Mouse (Mus musculus) gonadal fat pad, adult 2 months (tissue): ENCODE data around the gene Sctr. TPM values are rescaled to one million over a fixed set of nuclear protein-coding genes. Genes with fewer than 3 reads are reported as not detected.

Experiments
- DNase-seq: peaks from one replicate; pipeline ENCODE4 v3.0.0-alpha.2; 2012; ENCODE audit warnings: low read depth
- polyA plus RNA-seq: library from polyadenylated mRNA; depleted of rRNA; stranded (reverse); fragments of >200 nt; gene quantifications from 2 replicates; pipeline ENCODE4 v1.2.3, GENCODE M21; 2012; rRNA removed

Sctr gene
- 3.0 and 4.7 TPM in 2 replicates for polyA plus RNA-seq

GRCm38 (mm10) chr1:120006844-120007790, at the start of gene Sctr:
Sctr (plus strand) TSS chr1:120006894.
- no peak for DNase-seq

- DNase-seq: no peak
Observed at GRCm38 (mm10) chr1:119957716-119958222, 48.9 kb upstream of the Sctr start.

DNA sequence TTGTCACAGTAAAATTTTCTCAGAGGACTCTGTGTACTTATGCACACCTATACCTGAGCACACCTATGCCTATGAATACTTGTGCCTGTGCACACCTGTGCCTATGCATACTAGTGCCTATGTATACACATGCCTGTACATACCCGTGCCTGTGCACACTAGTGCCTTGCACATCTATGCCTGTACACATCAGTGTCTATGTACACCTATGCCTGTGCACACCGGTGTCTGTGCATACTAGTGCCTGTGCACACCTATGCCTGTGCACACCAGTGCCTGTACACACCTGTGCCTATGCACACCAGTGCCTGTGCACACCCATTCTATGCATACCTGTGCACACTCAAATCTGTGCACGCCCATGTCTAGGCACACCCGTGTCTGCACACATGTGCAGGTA, 47.2 kb upstream of the Sctr start:
- no peak for DNase-seq

DNA sequence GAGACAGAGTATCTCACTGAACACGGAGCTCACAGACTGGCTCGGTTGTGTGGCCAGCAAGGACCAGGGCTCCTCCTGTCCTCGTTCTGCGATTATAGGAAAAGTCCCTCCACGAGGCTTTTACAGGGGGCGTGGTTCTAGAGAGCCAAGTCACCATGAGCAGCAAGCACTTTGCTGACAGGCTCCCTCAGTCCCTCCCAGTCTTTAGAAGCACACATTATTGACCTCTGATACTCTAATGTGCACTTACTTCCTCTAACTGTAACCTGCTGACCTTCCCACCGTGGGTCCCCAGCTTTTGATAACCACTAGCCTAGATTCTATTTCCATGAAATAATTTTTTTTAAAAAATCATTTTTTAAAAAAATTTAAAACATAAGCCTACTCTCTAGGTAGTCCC, 46.8 kb upstream of the Sctr start:
- no peak for DNase-seq

DNA sequence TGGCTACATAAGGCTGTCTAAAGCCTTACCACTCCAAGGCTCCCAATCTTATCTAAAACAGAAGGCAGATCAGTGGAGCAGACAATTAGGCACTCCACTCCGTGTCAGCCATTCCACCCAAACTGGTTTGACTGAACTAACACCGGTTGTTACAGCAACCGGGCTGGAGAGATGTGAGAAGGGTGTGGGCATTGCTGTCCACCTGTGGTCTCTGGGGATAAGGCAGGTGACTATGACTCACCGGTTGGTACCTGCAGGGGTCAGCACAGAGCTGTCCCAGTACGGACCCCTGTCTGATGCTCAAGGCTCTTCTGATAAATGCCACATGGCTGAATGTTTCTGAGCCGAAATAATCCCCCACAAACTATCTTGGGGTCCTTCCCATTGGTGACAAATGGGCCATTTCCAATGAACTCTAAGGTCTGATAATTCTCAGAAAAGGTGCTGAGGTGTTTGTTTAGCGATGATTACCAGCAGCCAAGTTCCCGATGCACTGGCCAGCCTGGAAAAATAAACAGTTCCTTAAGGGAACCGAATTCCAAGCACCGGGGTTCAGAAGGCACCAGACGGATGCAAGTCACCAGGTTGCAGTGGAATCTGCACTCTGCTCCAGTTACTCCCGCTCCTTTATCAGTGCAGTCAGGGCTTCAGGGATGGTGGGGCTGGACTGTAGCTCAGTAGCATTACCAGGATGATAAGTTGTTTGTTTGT, 40.7 kb upstream of the Sctr start:
- no peak for DNase-seq

DNA sequence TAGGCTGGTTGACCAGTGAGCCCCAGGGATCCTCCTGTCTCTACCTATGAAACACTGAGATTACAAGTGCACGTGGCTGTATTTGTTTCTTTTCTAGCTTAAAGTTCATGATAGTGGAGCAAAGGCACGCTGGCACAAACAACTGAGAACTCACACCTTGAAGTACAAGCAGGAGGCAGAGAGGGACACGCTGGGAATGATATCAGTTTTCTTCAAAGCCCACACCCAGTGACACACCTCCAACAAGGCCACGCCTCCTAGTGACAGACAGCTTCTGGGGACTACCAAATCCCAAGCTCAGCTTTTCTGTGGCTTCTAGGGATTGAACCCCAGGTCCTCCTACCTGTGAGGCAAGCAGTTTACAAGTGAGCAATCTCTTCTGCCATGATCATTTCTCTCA, 33.6 kb upstream of the Sctr start:
- DNase-seq: no peak

DNA sequence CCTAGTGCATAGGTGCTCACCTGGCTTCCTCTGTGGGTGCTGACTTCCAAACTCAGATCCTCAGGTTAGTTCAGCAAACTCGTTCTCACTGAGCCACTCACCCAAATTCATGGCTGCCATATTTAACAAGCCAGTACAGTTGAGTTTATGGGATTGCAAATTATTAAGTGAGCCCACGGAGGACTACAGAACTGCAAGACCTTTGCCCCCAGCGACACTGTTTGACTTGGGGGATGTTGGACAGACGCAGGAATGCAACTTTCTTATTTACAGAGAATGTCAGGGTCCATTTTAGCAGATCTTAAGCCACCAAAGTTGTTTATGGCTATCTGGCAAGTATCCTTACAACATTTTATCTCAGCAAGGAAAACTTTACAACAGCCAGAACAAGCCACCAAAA, 31.6 kb upstream of the Sctr start:
- no peak for DNase-seq

DNA sequence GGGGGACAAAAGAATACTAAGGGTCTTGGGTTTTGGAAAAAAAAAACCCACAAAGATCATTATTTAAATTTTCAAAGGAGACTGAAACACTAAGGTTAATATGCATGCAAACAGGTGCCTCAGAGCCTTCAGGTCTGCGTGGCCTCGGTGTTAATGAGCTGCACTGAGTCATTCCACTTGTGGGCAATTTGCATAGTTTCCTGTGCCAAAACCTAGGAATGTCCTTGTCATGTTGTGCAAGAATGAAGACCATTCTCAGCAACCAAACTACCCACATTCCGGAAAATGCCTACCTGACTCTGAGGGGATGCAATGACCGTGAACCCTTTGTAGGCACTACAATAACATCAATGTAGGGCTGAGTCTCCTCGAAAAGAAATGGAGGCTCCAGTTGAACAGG, 20.1 kb upstream of the Sctr start:
- no peak for DNase-seq

DNA sequence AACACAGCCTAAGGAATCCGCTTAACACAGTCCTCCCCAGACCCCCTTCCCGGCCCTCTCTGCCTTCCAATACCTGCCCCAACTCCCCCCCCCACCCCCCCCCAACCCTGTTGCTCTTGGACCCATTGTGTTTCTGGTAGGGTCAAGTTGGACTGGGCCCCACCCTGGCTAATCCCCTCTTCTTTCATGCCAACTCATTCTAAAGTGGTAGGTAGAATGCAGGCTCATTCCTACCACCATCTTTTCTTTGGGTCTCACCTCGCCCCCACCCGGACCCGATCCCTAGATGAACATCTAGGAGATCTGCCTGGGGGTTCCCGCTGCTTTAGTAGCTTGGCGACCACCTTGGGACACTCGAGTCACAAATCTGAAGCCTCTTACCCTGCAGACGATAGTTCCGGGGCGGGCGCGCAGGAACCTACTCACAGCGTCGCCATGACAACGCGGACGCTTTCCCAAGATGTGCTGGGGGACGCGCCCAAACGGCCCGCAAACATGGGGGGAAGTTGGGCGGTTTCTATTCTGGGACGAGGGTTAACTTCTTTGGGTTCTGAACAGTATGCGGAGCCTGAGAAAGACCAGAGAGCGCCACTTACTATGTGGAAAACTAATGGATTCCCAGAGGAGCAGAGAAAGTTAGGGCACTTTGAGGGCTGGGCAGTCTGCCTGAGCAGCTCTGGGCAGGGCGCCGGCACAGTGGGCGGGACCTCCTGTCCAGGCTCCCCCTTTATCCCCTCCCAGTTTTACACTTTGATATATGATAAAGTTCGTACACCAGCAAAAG, 9.7 kb upstream of the Sctr start, which contains the start of gene Cfap221:
Cfap221 (minus strand) TSS at position 437 of the 784 bp plus-strand sequence.
- no peak for DNase-seq

DNA sequence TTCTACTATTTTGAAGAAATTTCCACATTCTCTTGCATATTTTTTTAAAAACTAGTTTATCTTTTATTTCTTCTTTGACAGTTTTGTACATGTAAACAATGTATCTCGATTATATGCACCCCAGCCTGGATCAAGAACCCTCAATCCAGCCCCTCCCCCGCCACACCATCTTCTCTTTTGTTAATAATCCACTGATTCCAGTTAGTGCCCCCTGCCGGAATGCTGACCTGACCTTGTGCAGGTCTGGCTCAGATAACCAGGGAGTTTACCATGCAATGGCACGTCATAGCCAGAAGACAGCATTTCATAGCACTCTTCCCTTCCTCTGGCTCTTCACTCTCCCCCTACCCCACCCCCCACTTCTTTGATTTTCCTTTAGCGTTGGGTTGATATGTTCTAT, 9.1 kb upstream of the Sctr start:
- no peak for DNase-seq

DNA sequence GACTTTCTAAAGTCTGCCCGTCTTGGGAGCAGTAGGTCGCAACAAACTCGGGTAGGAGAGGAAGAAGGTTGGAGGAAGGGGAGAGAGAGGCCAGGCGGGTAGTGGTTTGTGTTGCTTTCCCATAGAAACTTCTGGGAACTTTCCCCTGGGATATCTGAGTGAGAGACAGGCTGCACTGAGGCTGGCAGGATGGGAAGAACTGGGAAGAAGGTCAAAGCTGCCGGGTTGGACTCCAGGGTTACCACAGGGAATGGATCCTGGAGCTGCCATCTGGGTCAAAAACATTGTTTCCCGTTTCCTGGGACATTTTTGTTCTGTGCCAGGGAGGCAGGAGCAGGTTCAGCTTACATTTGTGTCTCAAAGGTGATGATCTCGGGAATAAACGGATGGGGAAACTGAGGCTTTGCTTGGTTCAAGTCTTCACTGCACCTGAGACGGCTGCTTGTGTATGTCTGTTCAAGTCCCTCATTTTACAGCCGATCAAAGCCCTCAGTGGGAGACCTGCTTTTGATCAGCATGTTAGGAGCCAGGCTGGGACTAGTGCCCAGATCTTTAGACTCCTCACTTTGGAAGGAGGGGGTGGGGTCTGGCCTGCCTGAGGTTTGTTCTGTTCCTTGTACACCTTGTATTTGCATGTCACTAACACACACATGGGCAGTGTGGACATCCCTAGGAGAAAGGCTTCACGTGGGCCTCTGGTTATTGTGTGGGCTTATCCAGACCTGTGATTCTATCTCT, 1.3 kb downstream of the Sctr start:
- no peak for DNase-seq

- no peak for DNase-seq
Observed at GRCm38 (mm10) chr1:120012638-120013037, 5.9 kb downstream of the Sctr start.

- no peak for DNase-seq
Observed at GRCm38 (mm10) chr1:120013111-120013510, 6.4 kb downstream of the Sctr start.

- DNase-seq: no peak
Observed at GRCm38 (mm10) chr1:120016240-120016639, 9.5 kb downstream of the Sctr start.

DNA sequence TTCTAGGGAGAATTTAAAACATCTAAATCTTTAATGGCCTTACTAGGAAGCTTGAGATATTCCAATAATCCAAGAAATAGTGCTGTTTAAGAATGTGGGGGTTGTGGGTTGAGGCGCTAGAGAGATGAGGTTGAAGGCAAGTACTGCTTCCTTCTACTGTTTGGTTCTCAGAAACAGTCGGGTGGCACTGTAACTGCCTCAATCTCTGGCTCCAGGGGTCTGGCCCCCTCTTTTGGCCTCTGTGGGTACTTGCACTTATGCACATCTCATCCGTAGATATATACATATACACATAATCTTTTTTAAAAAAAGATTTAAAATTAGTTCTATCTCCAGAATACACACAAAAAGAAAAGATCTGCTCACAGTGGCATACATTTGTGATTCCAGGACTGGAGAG, 12.2 kb downstream of the Sctr start:
- DNase-seq: no peak

DNA sequence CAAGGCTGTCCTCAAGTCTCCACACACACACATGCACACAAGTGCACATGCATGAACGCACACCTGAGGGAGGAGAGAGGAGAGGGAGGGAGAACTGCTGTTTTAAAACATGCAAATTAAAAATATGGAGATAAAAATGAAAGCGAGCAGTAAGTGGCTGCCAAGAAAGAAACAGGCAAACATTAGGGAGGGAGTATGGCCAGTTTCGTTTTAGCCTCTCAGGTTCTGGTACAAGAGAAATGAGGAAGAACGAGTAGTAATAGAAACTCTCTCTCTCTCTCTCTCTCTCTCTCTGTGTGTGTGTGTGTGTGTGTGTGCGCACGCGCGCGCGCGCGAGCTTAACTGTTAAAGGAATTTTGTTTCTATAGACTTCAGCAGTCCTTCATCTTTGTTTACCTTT, 12.7 kb downstream of the Sctr start:
- DNase-seq: no peak

GRCm38 (mm10) chr1:120020322-120020897, 13.7 kb downstream of the Sctr start:
- DNase-seq: no peak

- no peak for DNase-seq
Observed at GRCm38 (mm10) chr1:120021951-120022350, 15.3 kb downstream of the Sctr start.

GRCm38 (mm10) chr1:120024331-120025049, 17.8 kb downstream of the Sctr start:
- DNase-seq: no peak

GRCm38 (mm10) chr1:120025050-120025439, 18.4 kb downstream of the Sctr start:
- no peak for DNase-seq
